Mouse (Mus musculus) embryo, embryonic 10 days (tissue): ENCODE data around the gene Castor1.

Source experiments
- DNase-seq: peaks from one replicate; pipeline ENCODE4 v3.0.0-alpha.2; 2015; ENCODE audit warnings: low spot score

The Castor1 gene

GRCm38 (mm10) chr11:4206563-4206962 lies 11.5 kb upstream of the Castor1 start:
- DNase-seq, result no peak

- no peak for DNase-seq
These were observed 10.4 kb upstream of the Castor1 start for GRCm38 (mm10) chr11:4207655-4208054.

GRCm38 (mm10) chr11:4209556-4209955 lies 8.5 kb upstream of the Castor1 start:
- no peak for DNase-seq

GRCm38 (mm10) chr11:4210786-4211185 lies 7.2 kb upstream of the Castor1 start:
- no peak for DNase-seq

- DNase-seq, result no peak
These were observed 4.9 kb upstream of the Castor1 start for GRCm38 (mm10) chr11:4213107-4213506.

GRCm38 (mm10) chr11:4214572-4214971 lies 3.5 kb upstream of the Castor1 start:
- no peak for DNase-seq

- no peak for DNase-seq
These were observed 3.0 kb upstream of the Castor1 start for GRCm38 (mm10) chr11:4215061-4215460.

GRCm38 (mm10) chr11:4216248-4217000 lies 1.6 kb upstream of the Castor1 start:
- no peak for DNase-seq

- no peak for DNase-seq
These were observed 612 bp downstream of the Castor1 start for GRCm38 (mm10) chr11:4218637-4219036.

GRCm38 (mm10) chr11:4219317-4219751 lies 1.3 kb downstream of the Castor1 start:
- DNase-seq, result peak; percentile 81

- DNase-seq, result no peak
These were observed 1.9 kb downstream of the Castor1 start for GRCm38 (mm10) chr11:4219908-4220307.

GRCm38 (mm10) chr11:4220443-4221400 lies 2.7 kb downstream of the Castor1 start:
- peak; percentile 80 for DNase-seq

- DNase-seq, result no peak
These were observed 4.3 kb downstream of the Castor1 start for GRCm38 (mm10) chr11:4222046-4222950.

GRCm38 (mm10) chr11:4223393-4224188 lies 5.6 kb downstream of the Castor1 start:
- DNase-seq, result no peak

- no peak for DNase-seq
These were observed 6.2 kb downstream of the Castor1 start for GRCm38 (mm10) chr11:4224223-4224622.

GRCm38 (mm10) chr11:4226569-4227325 lies 8.7 kb downstream of the Castor1 start:
- DNase-seq, result no peak

GRCm38 (mm10) chr11:4228463-4228862 lies 10.4 kb downstream of the Castor1 start:
- DNase-seq, result no peak

- DNase-seq, result no peak
These were observed 11.8 kb downstream of the Castor1 start for GRCm38 (mm10) chr11:4229841-4230240.

- no peak for DNase-seq
These were observed 13.4 kb downstream of the Castor1 start for GRCm38 (mm10) chr11:4231435-4231834.

GRCm38 (mm10) chr11:4232644-4233043 lies 14.6 kb downstream of the Castor1 start:
- no peak for DNase-seq
